Mouse (Mus musculus) limb, embryonic 11.5 days (tissue): ENCODE measurements around the gene Klhl22. TPM values are rescaled to one million over a fixed set of nuclear protein-coding genes. Genes with fewer than 3 reads are reported as not detected.

Source experiments
- polyA plus RNA-seq: library from polyadenylated mRNA; unstranded; fragments of >200 nt; fragmentation: Nextera tagmentation; extraction: Ambion mirVana; gene quantifications from 2 replicates; pipeline ENCODE4 v1.2.1, GENCODE M21; 2014

The Klhl22 gene
- polyA plus RNA-seq, 1 experiment from 2014 or later = 68.2 TPM

Other genes with a start within 250 kb of the Klhl22 start
- 49.1 and 58.7 TPM in 2 replicates for gene Thap7, start 228.5 kb upstream of the Klhl22 start, polyA plus RNA-seq
- 0.20 TPM in 1 of 2 replicates, not detected in the other for gene Lrrc74b, start 198.4 kb upstream of the Klhl22 start, polyA plus RNA-seq
- 0.27 and 0.47 TPM in 2 replicates for gene P2rx6, start 197.7 kb upstream of the Klhl22 start, polyA plus RNA-seq
- 1.1 and 1.8 TPM in 2 replicates for gene Slc7a4, start 176.4 kb upstream of the Klhl22 start, polyA plus RNA-seq
- 67.9 and 71.1 TPM in 2 replicates for gene Smpd4, start 140.3 kb upstream of the Klhl22 start, polyA plus RNA-seq
- 5.7 TPM in 2 replicates for gene Ccdc74a, start 113.1 kb upstream of the Klhl22 start, polyA plus RNA-seq
- 42.2 and 45.5 TPM in 2 replicates for gene Med15, start 26.7 kb upstream of the Klhl22 start, polyA plus RNA-seq
- gene Scarf2, start 37.7 kb downstream of the Klhl22 start, polyA plus RNA-seq = 23.4 and 26.4 TPM in 2 replicates
- gene B830017H08Rik, start 73.5 kb downstream of the Klhl22 start, polyA plus RNA-seq = 0.73 and 0.77 TPM in 2 replicates
- 3.0 and 3.2 TPM in 2 replicates for gene Car15, start 78.7 kb downstream of the Klhl22 start, polyA plus RNA-seq
- 0.48 TPM in 1 of 2 replicates, not detected in the other for gene Gm20518, start 132.1 kb downstream of the Klhl22 start, polyA plus RNA-seq
- gene Tssk1, start 134.6 kb downstream of the Klhl22 start, polyA plus RNA-seq = not detected in 2 replicates
- 92.5 and 94.0 TPM in 2 replicates for gene Dgcr2, start 138.9 kb downstream of the Klhl22 start, polyA plus RNA-seq
- gene Tssk2, start 139.0 kb downstream of the Klhl22 start, polyA plus RNA-seq = not detected in 2 replicates
- 42.2 and 50.2 TPM in 2 replicates for gene Ess2, start 151.7 kb downstream of the Klhl22 start, polyA plus RNA-seq
- gene Gsc2, start 155.4 kb downstream of the Klhl22 start, polyA plus RNA-seq = not detected in 2 replicates
- gene Slc25a1, start 168.6 kb downstream of the Klhl22 start, polyA plus RNA-seq = 74.4 and 74.5 TPM in 2 replicates
- gene Vpreb2, start 220.8 kb downstream of the Klhl22 start, polyA plus RNA-seq = not detected in 2 replicates